Mouse (Mus musculus) urinary bladder, postnatal 4 days (tissue): ENCODE data around the gene Trpm4.

Source experiments
- DNase-seq, 2 experiments: peaks; one replicate each; pipeline ENCODE4 v3.0.0; 2021 to 2022; ENCODE audit warnings: low spot score in 2 of 2

The Trpm4 gene

DNA sequence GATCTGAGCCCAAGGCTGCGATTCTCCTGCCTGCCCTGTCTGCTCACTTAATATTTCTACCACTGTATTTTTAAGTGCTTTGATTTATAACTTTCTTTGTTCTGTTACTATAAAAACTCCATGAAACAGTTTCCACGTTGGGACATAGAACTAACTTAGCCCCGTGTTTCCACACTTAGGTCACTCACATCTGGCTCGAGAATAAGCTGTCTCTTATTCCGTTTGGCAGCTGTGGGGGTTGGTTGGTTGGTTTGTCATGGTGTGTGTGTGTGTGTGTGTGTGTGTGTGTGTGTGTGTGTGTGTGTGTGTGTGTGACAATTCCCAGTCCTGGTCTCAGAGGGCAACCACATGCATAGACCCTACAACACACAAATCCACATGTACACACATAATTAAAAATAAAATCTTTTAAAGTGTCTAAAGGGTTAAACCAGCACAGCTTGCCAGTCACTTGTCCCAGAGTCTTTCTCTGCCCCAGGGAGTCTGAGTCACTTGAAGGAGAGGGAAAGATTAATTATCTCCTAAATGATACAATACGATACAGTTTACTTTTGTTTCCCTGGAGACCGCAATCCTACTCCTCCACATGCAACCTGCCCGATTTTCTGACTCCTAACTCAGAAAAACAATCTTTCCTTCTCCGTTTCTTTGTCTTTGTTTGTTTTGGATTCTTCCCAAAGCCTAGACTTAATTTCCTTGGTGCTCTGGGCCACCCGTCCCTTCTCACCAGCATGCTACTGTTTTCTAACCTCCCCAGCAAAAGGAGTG lies 20.7 kb downstream of the Trpm4 start:
- no peak for DNase-seq

DNA sequence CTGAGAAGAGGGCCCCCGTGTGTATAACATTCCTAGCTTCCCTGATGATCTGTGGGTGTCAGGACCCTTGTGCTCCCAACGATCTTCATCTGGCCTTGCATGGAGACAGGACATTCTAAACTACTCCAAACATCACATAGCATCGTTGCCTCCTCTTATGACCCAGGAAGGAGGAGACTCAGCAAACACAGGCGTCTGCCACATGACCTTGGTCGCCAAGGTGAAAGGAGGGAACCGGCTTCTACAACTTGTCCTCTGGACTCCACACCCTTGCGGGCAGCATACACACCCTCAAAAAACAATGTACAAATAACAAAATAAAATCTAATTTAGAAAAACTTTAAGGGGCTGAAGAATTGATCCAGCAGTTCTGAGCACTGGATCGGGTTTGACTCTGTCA lies 21.6 kb downstream of the Trpm4 start:
- no peak for DNase-seq

DNA sequence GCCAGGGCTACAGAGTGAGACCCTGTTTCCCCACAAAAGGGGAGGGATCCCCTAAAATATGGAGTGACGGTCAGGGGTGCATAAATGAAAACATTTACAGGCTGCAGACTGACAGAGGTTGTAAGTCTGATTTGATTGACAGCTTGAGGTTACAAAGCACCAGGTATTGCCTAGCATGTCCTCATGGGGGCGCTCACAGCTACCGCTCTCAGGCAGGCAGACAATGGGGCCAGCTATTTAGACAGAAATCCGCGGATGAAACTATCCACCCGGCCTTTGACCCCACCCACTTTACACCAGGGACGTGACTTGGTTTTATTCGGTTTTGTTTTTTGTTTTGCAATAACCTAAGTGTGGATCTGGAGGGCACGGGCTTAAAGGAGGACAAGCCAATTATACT lies 24.1 kb downstream of the Trpm4 start:
- DNase-seq = peak in 1 of 2 experiments; percentile 33

DNA sequence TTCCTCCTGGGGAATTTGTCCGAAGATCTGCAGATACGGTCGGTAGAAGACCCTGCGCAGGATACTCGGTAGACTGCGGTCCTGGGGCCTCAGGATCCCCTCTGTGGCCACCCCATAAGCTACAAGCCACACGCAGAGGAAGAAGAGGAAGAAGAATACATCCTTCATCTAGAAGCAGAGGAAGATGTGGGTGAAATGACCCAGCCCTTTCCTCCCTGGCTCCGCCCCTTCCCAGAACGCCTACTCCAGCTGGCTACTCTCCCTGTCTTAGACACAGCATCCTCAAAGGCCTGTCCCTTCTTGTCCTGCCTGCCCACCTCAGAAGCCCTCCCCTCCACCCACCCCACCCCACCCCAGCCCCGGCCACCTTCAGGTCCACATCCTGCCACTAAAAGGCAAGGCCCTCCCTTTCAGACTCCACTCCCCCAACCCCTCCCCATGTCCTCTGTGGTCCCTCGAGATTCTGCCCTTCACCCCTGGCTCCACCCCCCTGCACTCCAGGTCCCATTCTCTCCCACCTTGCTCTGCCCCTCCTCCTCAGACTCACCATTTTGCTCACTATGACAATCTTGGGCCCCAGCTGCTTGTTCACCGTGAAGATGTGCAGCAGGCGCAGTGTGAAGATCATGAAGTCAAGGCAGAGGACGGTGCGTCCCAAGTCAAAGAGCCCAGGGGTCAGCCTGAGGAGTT lies 24.9 kb downstream of the Trpm4 start:
- no peak for DNase-seq

DNA sequence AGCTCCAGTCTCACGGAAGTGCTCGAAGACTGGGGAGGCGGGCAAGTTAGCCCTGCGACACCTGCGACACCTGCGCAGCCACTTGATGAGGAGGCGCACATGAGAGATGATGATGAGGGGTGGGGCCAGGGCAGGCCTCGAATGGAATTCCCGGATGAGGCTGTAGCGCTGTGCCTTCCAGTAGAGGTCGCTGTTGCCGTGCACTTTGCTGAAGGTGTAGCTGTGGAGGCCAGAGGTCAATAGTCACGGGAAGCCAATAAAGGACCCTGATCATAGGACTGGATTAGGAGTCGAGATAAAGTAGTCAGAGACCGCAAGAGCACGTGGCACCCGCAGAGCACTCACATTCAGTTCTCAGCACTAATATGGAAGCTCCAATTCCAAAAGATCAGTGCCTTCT lies 28.3 kb downstream of the Trpm4 start:
- peak; percentile 49 to 72 for DNase-seq

DNA sequence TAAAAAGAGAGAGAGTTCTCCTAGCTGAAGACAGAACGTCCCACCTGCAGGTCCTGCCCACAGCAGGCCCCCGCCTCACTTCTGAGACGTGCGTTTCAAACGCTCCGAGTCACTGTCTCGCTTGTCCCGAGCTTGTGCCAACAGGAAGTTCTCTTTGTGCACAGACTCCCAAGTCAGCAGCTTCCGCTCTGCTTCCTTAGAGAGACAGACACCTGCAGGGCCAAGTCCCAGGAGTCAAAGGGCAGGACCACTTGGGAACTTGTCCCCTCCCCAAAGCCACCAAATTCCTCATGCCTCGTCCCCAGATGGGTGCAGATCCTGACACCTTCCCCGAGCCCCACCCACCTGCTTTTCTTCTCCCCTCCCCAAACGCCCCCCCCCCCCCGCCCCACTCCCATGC lies 28.7 kb downstream of the Trpm4 start:
- DNase-seq = no peak

DNA sequence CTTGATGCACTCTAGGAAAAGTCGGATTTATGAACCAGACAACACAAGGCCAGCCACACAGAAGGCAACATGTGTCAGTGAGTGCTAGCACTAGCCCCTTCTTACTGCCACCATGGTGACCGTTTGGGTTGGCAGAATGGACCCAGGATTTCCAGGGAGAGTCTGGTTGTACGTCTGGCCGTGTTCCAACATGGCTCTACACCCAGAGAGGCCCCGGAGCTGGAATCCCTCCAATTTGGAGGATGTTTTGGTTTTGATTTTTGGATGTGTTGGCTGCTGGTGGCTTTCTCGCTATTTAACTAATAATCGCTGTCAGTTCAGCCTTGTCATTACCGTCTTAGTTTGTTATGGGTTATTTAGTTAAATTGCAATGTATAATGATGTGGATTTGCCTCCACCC lies 31.0 kb downstream of the Trpm4 start:
- no peak for DNase-seq

DNA sequence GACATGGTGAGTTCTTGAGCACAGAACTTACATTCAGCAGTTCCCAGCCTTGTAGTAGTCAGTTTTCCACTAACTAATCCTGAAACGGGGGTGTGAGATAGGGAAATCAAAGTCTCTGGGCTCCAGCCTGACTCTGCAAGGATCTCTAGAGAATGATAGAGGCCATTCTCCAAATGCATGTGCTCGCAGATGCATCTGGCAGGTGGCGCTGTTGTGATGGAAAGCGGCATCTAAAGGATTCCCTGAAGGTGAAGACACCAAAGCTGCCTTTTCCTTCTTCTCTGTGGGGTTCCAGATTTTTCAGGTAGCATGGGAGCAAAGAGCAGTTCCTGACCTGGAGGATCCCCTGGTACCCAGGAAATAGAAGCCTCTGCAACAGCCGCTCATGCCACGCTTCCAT lies 33.3 kb downstream of the Trpm4 start:
- DNase-seq = peak in 1 of 2 experiments; percentile 41

DNA sequence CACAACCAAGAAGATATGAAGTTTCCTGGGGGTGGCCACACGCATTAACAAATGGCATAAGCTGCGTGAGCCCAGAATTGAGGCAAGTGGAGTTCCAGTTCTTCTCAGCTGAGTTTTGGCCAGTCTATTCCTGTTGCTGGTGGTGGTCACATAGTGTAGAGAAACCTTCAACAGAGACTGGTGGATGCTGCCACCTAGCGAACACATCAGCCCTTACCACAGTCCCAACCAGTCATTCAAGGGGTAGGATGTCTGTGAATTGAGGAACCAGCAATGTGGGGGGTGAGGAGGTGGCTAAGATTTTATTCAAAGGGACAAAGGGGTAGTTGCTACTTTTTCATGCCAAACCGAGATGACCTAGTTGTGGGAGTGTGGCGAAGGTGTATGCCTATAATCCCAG lies 33.8 kb downstream of the Trpm4 start:
- DNase-seq = peak in 1 of 2 experiments; percentile 48

DNA sequence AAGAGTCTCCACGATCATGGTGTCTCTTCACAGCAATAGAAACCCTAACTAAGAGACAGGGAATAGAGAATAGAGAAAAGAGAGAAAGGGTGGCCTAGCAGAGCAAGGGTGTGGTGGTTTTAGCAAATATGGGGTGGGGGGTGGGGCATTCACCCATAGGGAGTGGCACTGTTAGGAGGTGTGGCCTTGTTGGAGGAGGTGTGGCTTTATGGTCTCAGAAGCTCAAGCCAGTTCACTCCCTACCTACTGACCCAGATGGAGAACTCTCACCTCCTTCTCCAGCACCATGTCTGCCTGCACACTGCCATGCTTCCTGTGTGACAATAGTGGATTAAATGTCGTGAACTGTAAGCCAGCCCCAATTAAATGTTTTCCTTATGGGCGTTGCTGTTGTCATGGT lies 36.0 kb downstream of the Trpm4 start:
- DNase-seq = no peak

DNA sequence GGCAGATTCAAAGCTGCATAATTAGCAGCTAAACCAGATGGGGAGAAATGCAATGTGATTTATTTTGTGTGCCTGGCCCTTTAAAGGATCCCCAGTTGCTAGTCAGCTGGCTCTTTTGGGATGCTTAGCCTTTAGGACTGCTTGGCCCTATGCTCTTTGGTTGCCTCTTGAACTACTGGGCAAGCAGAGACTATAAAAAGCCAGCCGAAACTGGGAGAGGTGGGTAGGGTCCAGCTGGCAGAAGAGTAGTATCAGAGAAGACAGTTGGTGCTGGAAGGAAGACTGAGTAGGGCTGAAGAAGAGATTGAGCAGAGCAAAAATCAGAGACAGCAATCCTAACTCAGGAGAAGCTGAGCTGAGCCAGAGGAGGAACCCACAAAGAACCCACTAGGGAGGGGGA lies 37.0 kb downstream of the Trpm4 start:
- DNase-seq = no peak

DNA sequence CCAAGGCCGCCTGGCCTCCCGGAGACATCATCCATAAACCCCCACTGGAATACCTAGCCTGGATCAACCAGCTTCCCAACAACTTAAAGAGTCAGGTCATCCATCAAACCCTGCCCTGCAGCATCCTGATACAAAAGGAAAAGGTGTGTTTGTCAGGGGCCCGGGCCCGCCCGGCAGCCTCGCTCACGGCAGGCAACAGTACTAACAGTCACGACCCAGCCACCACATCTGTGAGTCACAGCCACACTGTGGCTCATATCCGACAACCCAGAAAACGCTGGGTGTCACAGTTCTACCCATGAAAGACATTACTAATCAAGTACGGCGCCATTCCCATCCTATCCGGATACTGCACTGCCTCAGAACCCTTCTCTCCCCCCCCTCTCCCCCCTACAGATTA lies 47.1 kb downstream of the Trpm4 start:
- no peak for DNase-seq

DNA sequence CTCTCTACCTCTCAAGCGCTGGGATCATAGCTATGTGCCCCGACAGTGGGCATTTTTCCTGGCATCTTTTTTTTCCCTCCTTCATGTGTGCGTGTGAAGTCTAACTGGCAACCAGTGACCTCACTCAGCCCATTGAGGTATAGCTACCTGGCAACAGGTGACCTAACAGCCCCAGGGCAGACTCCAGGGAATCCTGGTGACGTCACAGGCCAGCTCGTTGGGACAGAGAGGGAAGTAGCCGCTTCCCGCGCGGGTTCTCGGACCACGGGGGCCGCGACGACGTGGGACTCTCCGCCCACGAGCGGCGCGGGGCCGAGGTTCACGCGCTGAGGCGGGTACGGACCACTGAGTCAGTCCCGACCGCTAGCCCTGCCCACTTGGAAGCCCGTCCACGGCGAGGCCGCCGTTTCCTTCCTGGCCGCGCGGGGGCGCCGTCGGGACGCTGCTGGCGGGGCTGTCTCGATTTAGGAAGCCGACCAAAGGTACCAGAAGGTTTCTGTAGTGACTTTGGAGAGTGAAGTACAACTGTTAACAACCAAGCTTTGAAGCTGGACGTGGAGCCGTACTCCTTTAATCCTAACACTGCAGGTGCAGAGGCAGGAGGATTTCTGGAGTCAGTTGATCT lies 56.3 kb downstream of the Trpm4 start, which contains the start of gene Slc6a21:
TSS of gene Slc6a21 (plus strand) at position 378 of the 625 bp plus-strand sequence.
- DNase-seq = peak; percentile 58 to 75

DNA sequence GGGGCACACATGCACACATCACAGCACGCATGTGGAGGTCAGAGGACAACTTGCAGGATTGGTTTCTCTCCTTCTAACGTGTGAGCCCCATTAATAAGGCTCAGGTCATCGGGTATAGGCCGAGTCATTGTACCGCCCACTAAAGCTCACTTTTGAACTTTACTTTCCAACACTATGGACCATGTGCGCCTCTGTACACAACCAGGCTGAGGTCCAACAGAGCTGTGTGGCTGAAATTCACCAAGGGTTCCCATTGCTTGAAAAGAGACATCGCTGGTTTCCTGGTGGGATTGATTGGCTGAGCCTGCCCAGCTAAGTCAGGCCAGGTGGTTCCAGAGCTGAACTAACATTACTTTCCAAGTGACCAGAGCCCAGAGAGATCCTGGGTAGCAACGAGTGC lies 59.9 kb downstream of the Trpm4 start:
- DNase-seq = no peak

DNA sequence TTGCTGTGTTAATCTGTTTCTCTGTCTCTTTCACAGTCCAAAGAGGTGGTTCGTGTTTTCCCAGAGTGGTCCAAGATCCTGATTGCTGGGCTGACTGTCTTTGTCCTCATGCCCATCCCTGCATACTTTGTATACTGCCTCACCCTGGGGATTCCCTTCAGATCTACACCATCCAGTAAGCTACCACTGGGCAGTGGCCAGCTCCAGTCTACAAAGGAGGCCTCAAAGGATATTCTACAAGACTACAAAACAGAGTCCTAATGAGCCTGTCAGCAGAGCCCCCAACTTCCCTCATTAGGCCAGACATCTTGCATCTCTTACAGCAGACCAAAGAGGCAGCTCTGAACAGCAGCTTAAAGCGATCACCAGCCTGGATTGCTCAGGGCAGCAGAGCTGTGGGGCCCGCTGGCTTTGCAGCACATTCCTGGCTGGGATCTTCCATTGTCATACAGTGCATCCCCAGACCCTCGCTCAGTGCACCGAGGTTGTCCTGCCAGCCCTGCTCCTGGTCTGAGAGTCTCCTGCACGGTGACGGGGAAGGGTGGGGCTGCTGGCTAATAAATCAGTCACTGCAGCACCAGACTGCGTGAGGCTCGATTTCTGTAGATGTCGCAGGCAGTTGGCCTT lies 60.7 kb downstream of the Trpm4 start:
- DNase-seq = no peak

DNA sequence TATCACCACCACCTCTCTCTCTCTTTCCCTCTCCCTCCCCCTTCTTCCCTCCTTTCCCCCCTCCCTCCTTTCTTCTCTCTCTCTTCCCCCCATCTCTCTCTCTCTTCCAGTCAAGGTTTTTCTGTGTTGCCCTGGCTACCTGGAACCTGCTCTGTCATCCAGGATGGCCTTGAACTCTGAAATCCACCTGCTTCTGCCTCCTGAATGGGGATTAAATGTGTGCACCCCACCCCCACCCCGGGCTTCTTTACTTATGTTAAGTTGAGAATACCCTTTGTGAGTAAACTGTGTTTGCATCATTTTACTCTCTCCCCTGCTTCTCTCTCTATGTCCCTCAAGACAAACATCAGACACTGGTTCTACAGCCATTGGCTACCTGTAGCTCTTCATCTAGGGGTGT lies 68.1 kb downstream of the Trpm4 start:
- no peak for DNase-seq

DNA sequence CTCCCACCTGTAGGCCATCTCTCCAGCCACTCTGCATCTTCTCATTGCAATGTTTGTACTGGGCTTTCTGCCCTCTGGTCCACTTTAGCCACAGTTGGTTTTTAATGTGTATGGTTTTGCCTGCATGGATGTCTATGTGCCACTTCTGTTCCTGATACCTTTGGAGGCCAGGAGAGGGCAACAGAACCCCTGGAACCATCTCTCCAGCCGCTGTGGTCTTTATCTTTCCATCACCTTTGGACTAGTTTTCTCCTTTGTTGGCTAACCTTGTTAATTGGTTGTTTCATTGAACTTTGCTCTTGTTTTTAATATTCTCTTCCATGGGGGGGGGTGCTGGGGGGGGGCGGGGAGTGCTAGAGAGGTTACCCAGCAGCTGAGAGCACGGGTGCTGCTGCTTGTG lies 69.2 kb downstream of the Trpm4 start:
- DNase-seq = no peak

DNA sequence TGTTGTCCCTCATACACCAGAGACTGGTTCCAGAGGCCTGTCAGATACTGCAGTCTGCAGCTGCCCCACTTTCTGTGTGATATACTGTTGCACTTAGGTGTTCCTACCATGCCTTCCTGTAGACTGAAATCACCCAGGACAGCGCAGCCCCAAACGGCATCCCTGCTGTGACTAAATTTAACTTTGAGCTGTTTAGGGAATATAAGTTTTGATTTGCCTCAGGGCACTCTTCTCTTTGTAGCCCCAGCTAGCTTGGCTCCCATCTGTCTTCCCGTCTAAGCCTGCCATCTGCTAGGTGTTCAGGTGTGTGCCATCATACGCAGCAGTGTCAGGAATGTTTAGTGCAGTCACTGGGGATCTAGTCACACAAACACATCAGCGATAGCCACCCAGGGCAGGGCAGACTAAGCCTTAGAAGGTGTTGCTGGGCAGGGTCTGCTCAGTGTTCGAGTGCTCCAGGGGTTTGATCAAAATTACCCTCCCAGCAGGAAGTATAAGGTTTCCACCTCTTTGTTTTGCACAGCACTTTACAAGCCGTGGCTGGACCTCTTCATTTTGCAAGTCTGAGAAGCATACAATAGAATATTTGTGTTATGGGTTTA lies 70.5 kb downstream of the Trpm4 start:
- no peak for DNase-seq

DNA sequence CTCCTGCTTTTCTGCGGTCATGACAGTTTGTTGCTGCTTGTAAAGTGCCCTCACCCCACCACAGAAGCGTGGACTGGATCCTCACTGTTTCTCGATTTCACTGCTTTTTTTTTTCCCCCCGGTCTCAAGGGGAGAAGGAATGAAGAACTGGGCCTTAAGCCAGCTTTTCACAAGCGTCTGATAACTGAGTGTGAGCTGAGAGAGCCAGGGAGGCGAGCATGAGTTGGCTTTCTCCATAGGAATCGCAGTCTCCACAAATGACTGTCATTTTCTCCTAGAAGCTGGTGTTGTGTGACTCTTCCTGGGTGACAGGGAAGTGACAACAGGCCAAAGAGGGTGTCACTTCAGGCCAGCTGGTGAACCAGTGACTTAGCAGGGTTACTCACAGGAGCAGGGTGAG lies 71.3 kb downstream of the Trpm4 start:
- no peak for DNase-seq

DNA sequence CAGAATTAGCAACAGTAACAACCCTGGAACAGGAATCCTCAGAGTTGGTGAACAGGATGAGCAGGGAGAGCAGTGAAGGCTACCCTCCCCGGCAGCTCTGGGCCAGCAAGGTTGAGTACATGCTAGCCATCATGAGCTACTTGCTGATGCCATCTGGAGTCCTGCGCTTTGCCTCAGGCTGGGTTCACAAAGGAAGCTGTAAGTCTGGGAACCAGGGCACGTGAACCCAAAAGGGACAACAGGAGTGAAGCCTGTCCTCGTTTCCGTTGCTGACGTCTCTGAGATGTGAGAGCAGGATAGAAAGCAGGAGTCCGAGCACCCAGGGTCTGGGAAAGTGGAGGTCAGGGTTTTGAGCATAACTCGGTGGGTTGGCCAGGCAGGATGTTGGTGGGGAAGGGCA lies 74.3 kb downstream of the Trpm4 start:
- DNase-seq = no peak

DNA sequence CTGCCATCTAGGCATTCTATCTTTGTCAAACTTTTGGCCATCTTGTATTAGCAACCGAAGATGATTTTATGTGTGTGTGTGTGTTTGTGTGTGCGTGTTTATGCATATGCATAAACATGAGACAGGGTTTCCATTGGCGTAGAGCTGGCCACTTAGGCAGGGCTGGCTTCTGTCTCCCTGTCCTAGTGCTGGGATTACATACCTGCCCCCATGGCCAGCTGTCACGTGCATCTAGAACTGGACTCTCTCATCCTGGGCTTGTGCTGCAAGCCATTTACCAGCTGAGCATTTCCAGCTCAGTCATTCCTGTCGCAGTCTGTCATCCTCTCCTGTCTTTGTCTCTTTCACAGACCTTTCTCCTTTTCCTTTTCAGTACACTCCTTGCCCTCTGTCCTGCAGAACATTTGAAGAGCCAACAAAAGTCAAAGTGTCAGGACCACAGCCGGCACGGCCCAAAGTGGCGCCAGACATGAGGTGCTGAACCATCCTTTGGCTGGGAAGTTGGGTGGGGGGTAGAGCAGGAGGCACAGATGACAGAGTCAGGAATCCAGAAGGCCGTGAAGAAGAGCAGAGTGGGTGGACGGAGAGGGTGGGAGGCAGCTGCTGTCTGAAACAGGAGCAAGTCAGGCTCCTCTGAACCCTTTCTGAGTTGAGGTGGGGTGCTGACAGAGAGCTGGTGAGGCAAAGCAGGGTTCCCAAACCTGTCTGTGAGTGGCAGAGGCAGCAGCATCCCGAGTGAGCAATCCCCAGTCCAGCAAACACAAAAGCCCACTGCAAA lies 76.3 kb downstream of the Trpm4 start:
- no peak for DNase-seq
